Mouse (Mus musculus): ENCODE results near the gene Vars. TPM values are rescaled to one million over a fixed set of nuclear protein-coding genes. Genes with fewer than 3 reads are reported as not detected.
"Not testable (repeated sequence)": the region's sequence is repeated elsewhere in the genome, so short reads cannot be mapped to it uniquely, and the experiment has no call there.

The Vars gene
- polyA plus RNA-seq, 1 experiment = 43.7 TPM

DNA sequence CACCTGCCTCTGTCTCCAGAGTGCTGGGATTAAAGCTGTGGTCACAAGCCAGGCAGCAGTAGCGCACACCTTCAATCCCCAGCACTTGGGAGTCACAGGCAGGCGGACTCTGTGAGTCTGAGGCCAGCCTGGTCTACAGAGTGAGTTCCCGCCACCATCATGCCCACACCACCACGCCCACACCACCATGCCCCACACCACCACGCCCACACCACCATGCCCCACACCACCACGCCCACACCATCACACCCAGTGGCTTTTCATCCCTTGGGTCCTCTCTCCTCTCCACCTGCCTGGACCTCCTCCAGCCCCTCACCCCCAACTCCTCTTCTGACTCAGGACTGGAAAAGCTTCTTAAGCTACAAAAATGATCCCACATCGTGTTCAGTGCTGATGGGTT lies 31.1 kb downstream of the Vars start:
- H3K27ac ChIP-seq (ENCODE audit: insufficient read depth, low read length) = no peak overlapping the region
- no peaks in the 10 kb centered on the region; the same call in 1 of the 2 replicates for H3K4me1 ChIP-seq (ENCODE audit: control insufficient read depth, insufficient read depth, low read length)
- no peak overlapping the region for H3K4me3 ChIP-seq (ENCODE audit: insufficient read depth, low read length)
- TF ChIP-seq POLR2A (IDR thresholded peaks at IDR 0.05; ENCODE audit: extremely low read depth, insufficient read depth, low read length) = no peak
- no peak for TF ChIP-seq CTCF (IDR thresholded peaks at IDR 0.05; ENCODE audit: extremely low read depth, insufficient read depth, low read length)

DNA sequence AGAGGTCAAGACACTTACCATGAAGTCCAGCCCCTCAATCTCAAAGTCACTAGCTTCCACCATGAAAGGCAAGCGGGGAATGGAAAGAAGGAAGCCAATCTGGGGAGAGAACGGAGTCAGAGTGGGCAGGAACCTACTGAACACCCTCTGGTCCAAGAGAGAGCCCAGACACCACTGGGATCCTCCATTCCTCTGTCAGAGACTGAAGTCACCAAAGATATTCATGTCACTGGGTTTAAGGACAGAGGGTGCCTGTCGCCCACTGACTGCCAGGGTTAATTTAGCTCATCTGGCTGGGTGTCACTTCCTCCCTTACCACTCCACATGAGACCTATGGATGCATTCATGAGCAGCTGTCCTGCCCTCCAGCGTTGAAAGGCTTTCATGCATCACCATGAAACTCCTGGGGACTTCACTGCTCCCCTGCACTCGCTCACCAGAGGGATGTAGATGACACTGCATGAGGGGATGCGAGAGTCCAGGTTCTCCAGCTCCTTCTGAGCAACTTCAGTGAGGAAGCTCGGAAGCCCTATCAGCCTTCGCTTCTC lies 31.6 kb downstream of the Vars start:
- H3K4me3 ChIP-seq (ENCODE audit: insufficient read depth, low read length) = no peak overlapping the region
- H3K27ac ChIP-seq (ENCODE audit: insufficient read depth, low read length) = no peak overlapping the region
- no peaks in the 10 kb centered on the region; the same call in 1 of the 2 replicates for H3K4me1 ChIP-seq (ENCODE audit: control insufficient read depth, insufficient read depth, low read length)
- TF ChIP-seq POLR2A (IDR thresholded peaks at IDR 0.05; ENCODE audit: extremely low read depth, insufficient read depth, low read length) (no peak), CTCF (IDR thresholded peaks at IDR 0.05; ENCODE audit: extremely low read depth, insufficient read depth, low read length) (no peak)

DNA sequence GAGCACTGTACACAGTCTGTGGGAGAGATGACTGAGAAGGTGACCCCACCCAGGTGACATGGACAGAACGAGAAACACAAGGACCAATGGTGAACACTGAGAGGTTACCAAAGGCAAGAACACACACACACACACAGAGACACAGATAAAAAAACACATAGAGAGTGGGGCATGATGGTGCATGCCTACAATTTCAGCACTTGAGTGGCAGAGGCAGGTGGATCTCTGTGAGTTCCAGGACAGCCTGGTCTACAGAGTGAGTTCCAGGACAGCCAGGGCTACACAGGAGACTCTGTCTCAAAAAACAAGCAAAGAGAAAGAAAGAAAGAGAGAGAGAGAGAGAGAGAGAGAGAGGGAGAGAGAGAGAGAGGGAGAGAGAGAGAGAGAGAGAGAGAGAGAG lies 32.9 kb downstream of the Vars start:
- not testable (repeated sequence) for H3K27ac ChIP-seq (ENCODE audit: insufficient read depth, low read length); H3K4me1 ChIP-seq (ENCODE audit: control insufficient read depth, insufficient read depth, low read length); H3K4me3 ChIP-seq (ENCODE audit: insufficient read depth, low read length)

DNA sequence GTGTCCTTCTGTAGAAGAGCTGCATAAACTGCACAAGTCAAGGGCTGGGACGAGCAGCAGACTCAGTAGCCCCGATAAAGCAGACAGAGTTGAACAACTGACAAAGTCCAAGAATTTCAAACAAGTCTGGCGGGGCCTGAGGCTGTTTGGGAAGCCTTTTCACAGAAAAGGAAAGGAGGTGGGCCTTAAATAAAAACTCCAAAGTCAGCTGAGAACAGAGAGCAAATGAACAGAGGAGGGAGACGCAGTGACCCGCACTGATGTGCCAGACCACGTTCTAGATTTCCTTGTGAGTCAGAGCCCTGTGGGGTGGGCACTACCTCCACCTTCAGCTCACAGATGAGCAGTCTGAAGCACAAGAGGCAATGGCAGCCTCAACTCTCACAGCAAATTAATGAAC lies 34.1 kb downstream of the Vars start:
- TF ChIP-seq CTCF (IDR thresholded peaks at IDR 0.05; ENCODE audit: extremely low read depth, insufficient read depth, low read length) = no peak
- TF ChIP-seq POLR2A (IDR thresholded peaks at IDR 0.05; ENCODE audit: extremely low read depth, insufficient read depth, low read length) = no peak
- Histone ChIP-seq H3K27ac (ENCODE audit: insufficient read depth, low read length) (no peak overlapping the region), H3K4me1 (ENCODE audit: control insufficient read depth, insufficient read depth, low read length) (no peaks in the 10 kb centered on the region; the same call in 1 of the 2 replicates), H3K4me3 (ENCODE audit: insufficient read depth, low read length) (no peak overlapping the region)

GRCm38 (mm10) chr17:35039121-35039873 lies 38.5 kb downstream of the Vars start:
- no peak overlapping the region for H3K27ac ChIP-seq (ENCODE audit: insufficient read depth, low read length)
- H3K4me3 ChIP-seq (ENCODE audit: insufficient read depth, low read length) = no peak overlapping the region
- H3K4me1 ChIP-seq (ENCODE audit: control insufficient read depth, insufficient read depth, low read length) = no peaks in the 10 kb centered on the region
- TF ChIP-seq CTCF (IDR thresholded peaks at IDR 0.05; ENCODE audit: extremely low read depth, insufficient read depth, low read length) (no peak), POLR2A (IDR thresholded peaks at IDR 0.05; ENCODE audit: extremely low read depth, insufficient read depth, low read length) (no peak)

DNA sequence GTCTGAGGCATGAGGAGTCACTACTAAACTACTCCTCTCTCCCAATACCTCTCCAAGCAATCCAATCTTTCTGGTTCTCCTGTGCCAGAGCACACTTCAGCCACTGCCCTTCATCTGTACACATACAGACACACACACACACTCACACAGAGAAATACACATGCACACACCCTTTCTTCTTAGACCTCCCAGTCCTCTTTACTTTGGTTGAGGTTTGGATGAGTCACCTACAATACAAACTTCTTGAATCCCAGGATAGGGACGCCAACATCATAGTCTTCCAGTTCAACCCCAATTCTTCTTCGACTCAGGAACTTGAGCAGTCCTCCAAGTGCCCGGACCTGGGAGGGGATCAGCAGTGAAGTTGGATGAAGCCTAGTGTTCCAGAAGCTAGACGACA lies 43.0 kb downstream of the Vars start:
- no peak for TF ChIP-seq POLR2A (IDR thresholded peaks at IDR 0.05; ENCODE audit: extremely low read depth, insufficient read depth, low read length)
- no peak for TF ChIP-seq CTCF (IDR thresholded peaks at IDR 0.05; ENCODE audit: extremely low read depth, insufficient read depth, low read length)
- H3K4me3 ChIP-seq (ENCODE audit: insufficient read depth, low read length) = no peak overlapping the region
- no peaks in the 10 kb centered on the region for H3K4me1 ChIP-seq (ENCODE audit: control insufficient read depth, insufficient read depth, low read length)
- H3K27ac ChIP-seq (ENCODE audit: insufficient read depth, low read length) = no peak overlapping the region

DNA sequence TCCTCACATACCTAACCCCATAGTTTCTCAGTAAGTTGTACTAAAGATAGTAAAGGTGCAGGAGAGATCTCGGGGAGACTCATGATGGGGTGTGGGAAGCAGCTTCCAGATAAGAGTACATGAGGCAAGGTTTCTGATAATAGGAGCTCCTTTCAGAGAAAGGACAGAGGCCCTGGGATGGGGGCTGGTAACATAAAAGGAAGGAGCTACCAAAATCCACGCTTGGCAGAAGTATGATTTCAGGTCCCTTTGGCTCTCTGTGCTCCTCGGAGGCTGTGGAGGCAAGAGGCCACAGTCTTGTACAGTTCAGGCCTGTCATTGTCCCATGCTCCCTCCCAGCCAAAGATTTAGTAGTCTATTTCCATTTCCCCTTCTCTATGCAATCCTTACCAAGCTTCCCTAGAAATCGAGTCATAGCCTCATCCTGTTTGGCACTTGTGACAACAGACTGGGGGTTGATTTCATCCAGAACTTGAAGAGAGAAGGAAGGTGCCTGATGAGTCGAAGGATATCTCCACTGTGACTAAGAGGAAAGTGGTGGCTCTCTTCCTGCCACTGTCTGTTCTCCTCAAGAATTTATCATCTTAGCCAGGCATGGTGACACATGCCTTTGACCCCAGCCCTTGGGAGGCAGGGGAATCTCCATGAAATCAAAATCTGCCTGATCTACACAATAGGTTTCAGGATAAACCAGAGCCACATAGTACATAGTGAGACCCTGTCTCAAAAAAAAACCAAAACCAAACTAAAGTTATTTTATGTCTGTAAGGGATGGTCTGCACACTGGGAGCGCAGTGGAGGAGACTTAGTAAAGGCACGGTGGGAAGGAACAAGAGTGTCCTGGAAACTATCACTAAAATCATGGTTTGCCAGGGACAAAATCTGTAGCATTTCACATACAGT lies 44.4 kb downstream of the Vars start:
- TF ChIP-seq POLR2A (IDR thresholded peaks at IDR 0.05; ENCODE audit: extremely low read depth, insufficient read depth, low read length) = no peak
- no peak for TF ChIP-seq CTCF (IDR thresholded peaks at IDR 0.05; ENCODE audit: extremely low read depth, insufficient read depth, low read length)

DNA sequence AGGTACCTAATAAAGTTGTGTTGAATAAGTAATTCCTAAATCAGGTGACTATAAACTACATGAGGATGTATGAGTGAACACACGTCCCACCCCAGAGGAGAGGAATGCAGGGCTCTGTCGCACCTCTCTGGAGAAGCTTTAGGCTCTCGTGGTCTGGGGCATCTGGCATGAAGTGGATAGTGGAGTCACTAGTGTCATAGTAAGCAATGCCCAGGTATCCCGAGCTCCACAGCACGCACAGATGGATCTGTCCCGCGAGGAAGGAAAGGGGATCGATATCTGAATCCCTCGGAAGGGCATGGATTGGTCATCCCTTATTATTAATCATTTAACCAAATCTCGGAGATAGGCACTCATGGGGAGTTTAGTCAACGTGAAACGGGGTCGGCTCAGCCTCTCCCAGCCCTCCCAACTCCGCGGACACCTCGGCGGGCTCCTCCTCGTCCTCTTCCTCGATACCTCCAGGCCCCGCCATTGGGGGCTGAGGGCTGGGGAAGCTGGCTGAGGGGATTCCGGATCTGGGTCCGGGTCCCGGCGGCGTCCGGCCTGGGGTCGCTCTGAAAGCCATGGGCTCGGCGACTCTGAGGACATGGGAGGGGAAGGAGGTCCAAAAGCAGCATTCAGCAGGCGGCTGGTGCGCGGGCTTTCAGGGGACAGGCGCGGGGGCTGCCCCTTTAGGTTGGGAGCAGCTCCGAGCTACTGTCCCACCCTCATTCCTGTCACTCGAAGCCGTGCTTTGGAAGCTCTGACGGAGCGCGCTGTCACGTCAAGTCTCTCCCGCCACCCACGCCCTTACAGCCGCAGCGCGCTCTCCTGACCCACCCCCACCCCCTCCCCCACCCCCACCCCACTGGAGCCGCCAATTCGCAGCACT lies 45.3 kb downstream of the Vars start:
- Histone ChIP-seq H3K4me1 (ENCODE audit: control insufficient read depth, insufficient read depth, low read length) (no peaks in the 10 kb centered on the region), H3K27ac (ENCODE audit: insufficient read depth, low read length) (no peak overlapping the region), H3K4me3 (ENCODE audit: insufficient read depth, low read length) (peak overlapping the region; percentile 19)
- no peak for TF ChIP-seq POLR2A (IDR thresholded peaks at IDR 0.05; ENCODE audit: extremely low read depth, insufficient read depth, low read length)
- TF ChIP-seq CTCF (IDR thresholded peaks at IDR 0.05; ENCODE audit: extremely low read depth, insufficient read depth, low read length) = no peak

More for the DNA sequence above, 44.4 kb downstream of the Vars start:
- Histone ChIP-seq H3K27ac (ENCODE audit: insufficient read depth, low read length) (no peak overlapping the region), H3K4me3 (ENCODE audit: insufficient read depth, low read length) (no peak overlapping the region), H3K4me1 (ENCODE audit: control insufficient read depth, insufficient read depth, low read length) (no peaks in the 10 kb centered on the region)

Measured in cortical plate, adult 2 months (tissue).